In the genomic region with DNA sequence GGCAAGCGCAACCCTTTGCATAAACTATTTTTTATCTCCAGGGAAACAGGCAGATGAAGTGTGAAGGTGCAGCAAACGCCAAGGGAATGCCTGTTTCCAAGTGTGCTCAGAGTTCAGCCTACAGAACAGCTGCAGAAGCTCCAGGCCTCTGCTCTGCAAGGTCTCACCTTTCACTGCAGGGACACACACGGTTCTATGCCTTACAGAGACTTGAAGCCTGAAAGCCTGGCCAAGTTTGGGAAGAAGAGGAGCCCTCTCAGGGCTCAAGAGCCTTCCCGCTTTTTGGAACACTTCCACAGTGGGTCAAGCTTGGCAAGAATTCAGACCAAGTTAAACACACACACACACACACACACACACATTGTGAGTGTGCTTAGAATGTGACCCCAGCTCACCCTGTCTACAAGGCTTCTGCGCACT, we compare ENCODE assay signal across 14 mouse cellular contexts. TPM values are rescaled to one million over a fixed set of nuclear protein-coding genes. Genes with fewer than 3 reads are reported as not detected.
DNase-seq lines count a peak whose midpoint lies in the region; ATAC-seq and TF ChIP-seq lines count a peak whose summit lies in the region.
"Had no signal": no experiment of that assay in that cellular context is flagged by ENCODE, and none has a peak within 500 bp of the region (broad histone marks: within the 10 kb centered on the region; RNA-seq: fewer than 3 reads in every experiment).

No protein-coding gene starts in this region.

- peak overlapping the region; percentile 52 for H3K4me3 ChIP-seq in hindbrain, embryonic 12.5 days
- no peak overlapping the region for H3K4me3 ChIP-seq in kidney, postnatal 0 days (replicated peaks; ENCODE audit: low read depth, low read length)
- H3K4me3 ChIP-seq in neural tube, embryonic 14.5 days (ENCODE audit: low read depth, low read length): no peak overlapping the region
- no peak overlapping the region for H3K4me3 ChIP-seq in heart, embryonic 10.5 days
- H3K4me3 ChIP-seq: forebrain, embryonic 10.5 days had no signal

- peak overlapping the region; percentile 97 for H3K27ac ChIP-seq in hindbrain, embryonic 12.5 days
- peak overlapping the region; percentile 90; the same call in 1 of the 2 replicates for H3K27ac ChIP-seq in kidney, postnatal 0 days
- H3K27ac ChIP-seq in neural tube, embryonic 14.5 days (ENCODE audit: low read depth, low read length): no peak overlapping the region
- no peak overlapping the region for H3K27ac ChIP-seq in heart, embryonic 10.5 days
- H3K27ac ChIP-seq: forebrain, embryonic 10.5 days had no signal

- TF ChIP-seq CTCF in kidney, postnatal 0 days (IDR thresholded peaks at IDR 0.05; ENCODE audit: low read depth): no peak

- no peaks in the 10 kb centered on the region for H3K9me3 ChIP-seq in hindbrain, embryonic 12.5 days (replicated peaks)
- H3K9me3 ChIP-seq in kidney, postnatal 0 days (replicated peaks; ENCODE audit: low read length): no peaks in the 10 kb centered on the region
- no peaks in the 10 kb centered on the region for H3K9me3 ChIP-seq in neural tube, embryonic 14.5 days (ENCODE audit: control insufficient read depth, low read length)
- no peaks in the 10 kb centered on the region for H3K9me3 ChIP-seq in heart, embryonic 10.5 days
- H3K9me3 ChIP-seq: forebrain, embryonic 10.5 days had no signal

- H3K27me3 ChIP-seq in hindbrain, embryonic 12.5 days: peaks cover 98% of the 10 kb centered on the region
- H3K27me3 ChIP-seq in kidney, postnatal 0 days (ENCODE audit: insufficient read depth, low read length): no peaks in the 10 kb centered on the region
- H3K27me3 ChIP-seq in neural tube, embryonic 14.5 days (ENCODE audit: control insufficient read depth, insufficient read depth, low read length): no peaks in the 10 kb centered on the region
- peaks cover 100% of the 10 kb centered on the region for H3K27me3 ChIP-seq in heart, embryonic 10.5 days (ENCODE audit: insufficient read depth, poor library complexity, severe bottlenecking)
- H3K27me3 ChIP-seq: CH12.LX had no signal

- ATAC-seq in hindbrain, embryonic 12.5 days (ENCODE audit: low FRiP score): no peak
- no peak for ATAC-seq in kidney, postnatal 0 days (replicated peaks; ENCODE audit: low FRiP score, low read depth)
- no peak for ATAC-seq in neural tube, embryonic 14.5 days (ENCODE audit: low read depth)
- no peak for ATAC-seq in activated CD4-positive, CD25-positive, alpha-beta regulatory T cell, adult 4 months

- H3K4me1 ChIP-seq in hindbrain, embryonic 12.5 days: peaks cover 19% of the 10 kb centered on the region
- H3K4me1 ChIP-seq in kidney, postnatal 0 days (replicated peaks; ENCODE audit: insufficient read depth, low read length): peaks cover 65% of the 10 kb centered on the region
- H3K4me1 ChIP-seq in neural tube, embryonic 14.5 days (ENCODE audit: control insufficient read depth, insufficient read depth, low read length): peaks cover 77% of the 10 kb centered on the region
- peaks cover 19% of the 10 kb centered on the region for H3K4me1 ChIP-seq in heart, embryonic 10.5 days

- WGBS in hindbrain, embryonic 12.5 days: 9% methylated on average over 5 of the region's 5 CpGs
- 28% methylated on average over 5 of the region's 5 CpGs for WGBS in kidney, postnatal 0 days
- 13% methylated on average over 5 of the region's 5 CpGs for WGBS in neural tube, embryonic 14.5 days
- WGBS in heart, embryonic 10.5 days: 9% methylated on average over 5 of the region's 5 CpGs

- peak; percentile 30 to 56 for DNase-seq in gastrocnemius, adult 8-10 months (ENCODE audit: low spot score in 2 of 2)
- no peak for DNase-seq in gastrocnemius, postnatal 4 days (ENCODE audit: low spot score in 2 of 2)
- peak; percentile 71 for DNase-seq in kidney, postnatal 0 days (ENCODE audit: low spot score)
- DNase-seq in Muller cell, postnatal 12 days (ENCODE audit: inconsistent ontology term): no peak
- DNase-seq in heart, embryonic 10.5 days (ENCODE audit: low spot score): no peak
- DNase-seq: cerebellum, postnatal 25 days; thymus, adult 18-20 months had no signal

- H3K36me3 ChIP-seq in hindbrain, embryonic 12.5 days: no peaks in the 10 kb centered on the region
- 0 out of 2 replicates have a peak, but pooled peaks cover 3% of the 10 kb centered on the region for H3K36me3 ChIP-seq in kidney, postnatal 0 days (ENCODE audit: insufficient read depth, low read length)
- peaks cover 12% of the 10 kb centered on the region; the same call in 1 of the 2 replicates for H3K36me3 ChIP-seq in neural tube, embryonic 14.5 days (ENCODE audit: control insufficient read depth, insufficient read depth, low read length)
- no peaks in the 10 kb centered on the region for H3K36me3 ChIP-seq in heart, embryonic 10.5 days
- H3K36me3 ChIP-seq: forebrain, embryonic 10.5 days had no signal

- H3K4me2 ChIP-seq in hindbrain, embryonic 12.5 days (replicated peaks): peak overlapping the region; percentile 66
- H3K4me2 ChIP-seq in kidney, postnatal 0 days (ENCODE audit: low read length): 0 out of 2 replicates have a peak overlapping the region, but pooled peaks have one; percentile 5
- peak overlapping the region; percentile 98 for H3K4me2 ChIP-seq in neural tube, embryonic 14.5 days (ENCODE audit: low read depth, low read length)

- peak overlapping the region; percentile 53 for H3K9ac ChIP-seq in hindbrain, embryonic 12.5 days
- H3K9ac ChIP-seq in kidney, postnatal 0 days (ENCODE audit: low read depth, low read length): no peak overlapping the region
- no peak overlapping the region for H3K9ac ChIP-seq in neural tube, embryonic 14.5 days (replicated peaks; ENCODE audit: low read depth, low read length)

RNA-seq across cellular contexts. Expression of a gene that starts 2.4 kb away (rescaled TPM):
- 1 to 10 TPM; 1.8 to 2.8 (median 2.1) TPM for total RNA-seq in gastrocnemius, adult 8-10 months (2022)
- 10 to 100 TPM in 1 of 2 experiments, 1 to 10 TPM in 1; 9.2 to 11.8 TPM for total RNA-seq in gastrocnemius, postnatal 4 days (2021)
- 6.9 and 12.5 TPM in 2 replicates for polyA plus RNA-seq in hindbrain, embryonic 12.5 days (2016; fragmentation: Nextera tagmentation; extraction: Ambion mirVana)
- 1.6 and 2.2 TPM in 2 replicates for polyA plus RNA-seq in kidney, postnatal 0 days (2015; fragmentation: Nextera tagmentation; extraction: Ambion mirVana)
- 1.6 and 2.7 TPM in 2 replicates for polyA plus RNA-seq in neural tube, embryonic 14.5 days (2014; fragmentation: Nextera tagmentation; extraction: Ambion mirVana)
- 0.17 and 1.4 TPM in 2 replicates for polyA plus RNA-seq in heart, embryonic 10.5 days (2016; fragmentation: Nextera tagmentation; extraction: Ambion mirVana)
- polyA plus RNA-seq in activated CD4-positive, CD25-positive, alpha-beta regulatory T cell, adult 4 months (2017; shearing (Covaris generic)): not detected
- total RNA-seq: CH12.LX; layer of hippocampus, postnatal 25 days had no signal
- polyA plus RNA-seq: forebrain, embryonic 10.5 days; heart, embryonic 16.5 days had no signal

RNA-seq across cellular contexts. Expression of a gene that starts 11.9 kb away (rescaled TPM):
- under 1 TPM in 1 of 4 experiments, not detected in 3; 0.13 TPM for total RNA-seq in gastrocnemius, adult 8-10 months (2022)
- under 1 TPM; 0.34 to 0.54 TPM for total RNA-seq in gastrocnemius, postnatal 4 days (2021)
- polyA plus RNA-seq in hindbrain, embryonic 12.5 days (2016; fragmentation: Nextera tagmentation; extraction: Ambion mirVana): 5.6 and 6.9 TPM in 2 replicates
- 1.3 TPM in 2 replicates for polyA plus RNA-seq in kidney, postnatal 0 days (2015; fragmentation: Nextera tagmentation; extraction: Ambion mirVana)
- 1.8 and 2.2 TPM in 2 replicates for polyA plus RNA-seq in neural tube, embryonic 14.5 days (2014; fragmentation: Nextera tagmentation; extraction: Ambion mirVana)
- 0.07 and 1.5 TPM in 2 replicates for polyA plus RNA-seq in heart, embryonic 10.5 days (2016; fragmentation: Nextera tagmentation; extraction: Ambion mirVana)
- not detected for polyA plus RNA-seq in activated CD4-positive, CD25-positive, alpha-beta regulatory T cell, adult 4 months (2017; shearing (Covaris generic))
- total RNA-seq: CH12.LX; layer of hippocampus, postnatal 25 days had no signal
- polyA plus RNA-seq: forebrain, embryonic 10.5 days had no signal

RNA-seq across cellular contexts. Expression of a gene that starts 15.2 kb away (rescaled TPM):
- 1 to 10 TPM; 1.2 to 1.9 (median 1.5) TPM for total RNA-seq in gastrocnemius, adult 8-10 months (2022)
- 1 to 10 TPM; 4.4 to 5.1 TPM for total RNA-seq in gastrocnemius, postnatal 4 days (2021)
- polyA plus RNA-seq in hindbrain, embryonic 12.5 days (2016; fragmentation: Nextera tagmentation; extraction: Ambion mirVana): 53.4 and 82.9 TPM in 2 replicates
- polyA plus RNA-seq in kidney, postnatal 0 days (2015; fragmentation: Nextera tagmentation; extraction: Ambion mirVana): 9.7 and 10.4 TPM in 2 replicates
- 20.9 and 30.6 TPM in 2 replicates for polyA plus RNA-seq in neural tube, embryonic 14.5 days (2014; fragmentation: Nextera tagmentation; extraction: Ambion mirVana)
- 0.58 and 6.0 TPM in 2 replicates for polyA plus RNA-seq in heart, embryonic 10.5 days (2016; fragmentation: Nextera tagmentation; extraction: Ambion mirVana)
- polyA plus RNA-seq in activated CD4-positive, CD25-positive, alpha-beta regulatory T cell, adult 4 months (2017; shearing (Covaris generic)): not detected
- total RNA-seq: layer of hippocampus, postnatal 25 days had no signal
- polyA plus RNA-seq: forebrain, embryonic 10.5 days had no signal

RNA-seq across cellular contexts. Expression of a gene that starts 19.3 kb away (rescaled TPM):
- total RNA-seq in gastrocnemius, adult 8-10 months (2022): 1 to 10 TPM in 2 of 4 experiments, under 1 TPM in 2; 0.45 to 2.3 (median 1.2) TPM
- total RNA-seq in gastrocnemius, postnatal 4 days (2021): 1 to 10 TPM; 3.0 to 3.5 TPM
- 18.7 and 20.5 TPM in 2 replicates for polyA plus RNA-seq in hindbrain, embryonic 12.5 days (2016; fragmentation: Nextera tagmentation; extraction: Ambion mirVana)
- 2.8 and 3.0 TPM in 2 replicates for polyA plus RNA-seq in kidney, postnatal 0 days (2015; fragmentation: Nextera tagmentation; extraction: Ambion mirVana)
- polyA plus RNA-seq in neural tube, embryonic 14.5 days (2014; fragmentation: Nextera tagmentation; extraction: Ambion mirVana): 10.1 and 15.7 TPM in 2 replicates
- 0.30 TPM in 1 of 2 replicates, not detected in the other for polyA plus RNA-seq in heart, embryonic 10.5 days (2016; fragmentation: Nextera tagmentation; extraction: Ambion mirVana)
- not detected for polyA plus RNA-seq in activated CD4-positive, CD25-positive, alpha-beta regulatory T cell, adult 4 months (2017; shearing (Covaris generic))
- total RNA-seq: layer of hippocampus, postnatal 25 days had no signal
- polyA plus RNA-seq: forebrain, embryonic 10.5 days; heart, embryonic 16.5 days had no signal

RNA-seq across cellular contexts. Expression of a gene that starts 24.0 kb away (rescaled TPM):
- total RNA-seq in gastrocnemius, adult 8-10 months (2022): 1 to 10 TPM; 1.3 to 2.9 (median 2.0) TPM
- total RNA-seq in gastrocnemius, postnatal 4 days (2021): 1 to 10 TPM; 3.2 to 4.1 TPM
- polyA plus RNA-seq in hindbrain, embryonic 12.5 days (2016; fragmentation: Nextera tagmentation; extraction: Ambion mirVana): 13.7 and 19.5 TPM in 2 replicates
- polyA plus RNA-seq in kidney, postnatal 0 days (2015; fragmentation: Nextera tagmentation; extraction: Ambion mirVana): 4.8 and 6.0 TPM in 2 replicates
- 10.8 and 13.4 TPM in 2 replicates for polyA plus RNA-seq in neural tube, embryonic 14.5 days (2014; fragmentation: Nextera tagmentation; extraction: Ambion mirVana)
- 0.57 and 3.7 TPM in 2 replicates for polyA plus RNA-seq in heart, embryonic 10.5 days (2016; fragmentation: Nextera tagmentation; extraction: Ambion mirVana)
- under 1 TPM in 1 of 2 experiments, not detected in 1; 0.21 TPM for polyA plus RNA-seq in activated CD4-positive, CD25-positive, alpha-beta regulatory T cell, adult 4 months (2017; shearing (Covaris generic))
- total RNA-seq: layer of hippocampus, postnatal 25 days had no signal
- polyA plus RNA-seq: forebrain, embryonic 10.5 days had no signal

Comparison
In these comparisons a context has a peak if more than half of its experiments do, and no peak if none do; other contexts are left out.
1. DNase-seq: peak in gastrocnemius, adult 8-10 months (2 of 2) and kidney, postnatal 0 days (single experiment); none in gastrocnemius, postnatal 4 days (0 of 2), Muller cell, postnatal 12 days (single experiment) and heart, embryonic 10.5 days (single experiment).
2. H3K27ac ChIP-seq: peak in hindbrain, embryonic 12.5 days (single experiment) and kidney, postnatal 0 days (single experiment); none in neural tube, embryonic 14.5 days (single experiment) and heart, embryonic 10.5 days (single experiment).
3. H3K4me2 ChIP-seq: peak in every context shown above with its lines; median percentile 98 in neural tube, embryonic 14.5 days; 66 in hindbrain, embryonic 12.5 days; 5 in kidney, postnatal 0 days.